Mouse (Mus musculus) lung, embryonic 15.5 days (tissue): ENCODE data around the gene Akt3. TPM values are rescaled to one million over a fixed set of nuclear protein-coding genes. Genes with fewer than 3 reads are reported as not detected.

ENCODE experiments used
- ATAC-seq: fragments of 200-750 bp; cut with Nextera tagmentation; 2 replicates; pipeline ENCODE4 v1.8.0; 2017; ENCODE audit warnings: moderate number of reproducible peaks, borderline replicate concordance; ENCODE audit not compliant: low FRiP score, low TSS enrichment; ENCODE audit errors: extremely low read depth
- H3K27ac ChIP-seq: fragments of 300-500 bp; sonication (generic); 2 replicates; pipeline ENCODE4 v1.5.1; 2015; ENCODE audit warnings: moderate library complexity, mild to moderate bottlenecking, inconsistent platforms
- H3K27me3 ChIP-seq: fragments of 300-500 bp; sonication (generic); 2 replicates; pipeline ENCODE4 v1.6.1; 2015; ENCODE audit warnings: inconsistent platforms
- H3K36me3 ChIP-seq: fragments of 300-500 bp; sonication (generic); 2 replicates; pipeline ENCODE4 v1.6.1; 2015; ENCODE audit warnings: inconsistent platforms
- H3K4me1 ChIP-seq: fragments of 300-500 bp; sonication (generic); 2 replicates; pipeline ENCODE4 v1.6.1; 2015; ENCODE audit warnings: inconsistent platforms
- H3K4me2 ChIP-seq: fragments of 300-500 bp; sonication (generic); 2 replicates; pipeline ENCODE4 v1.6.1; 2015; ENCODE audit warnings: inconsistent platforms, mild to moderate bottlenecking, moderate library complexity
- H3K4me3 ChIP-seq: fragments of 300-500 bp; sonication (generic); 2 replicates; pipeline ENCODE4 v1.5.1; 2015; ENCODE audit warnings: mild to moderate bottlenecking, inconsistent platforms
- H3K9ac ChIP-seq: fragments of 300-500 bp; sonication (generic); 2 replicates; pipeline ENCODE4 v1.6.1; 2015; ENCODE audit warnings: inconsistent platforms
- H3K9me3 ChIP-seq: fragments of 300-500 bp; sonication (generic); 2 replicates; pipeline ENCODE4 v1.6.1; 2016; ENCODE audit warnings: inconsistent platforms
- WGBS: fragments of 180-500 bp; shearing (Covaris S2); methylation state at CpG from one replicate; pipeline ENCODE4 v1.1.7; 2015; 5-methylcytosine and 5-hydroxymethylcytosine counted together
- polyA plus RNA-seq: library from polyadenylated mRNA; unstranded; fragments of >200 nt; fragmentation: Nextera tagmentation; extraction: Ambion mirVana; gene quantifications from 2 replicates; pipeline ENCODE4 v1.2.1, GENCODE M21; 2015

The Akt3 gene
- polyA plus RNA-seq, 1 experiment from 2014 or later = 5.3 TPM

- no peak overlapping the region for H3K4me3 ChIP-seq
- no peaks in the 10 kb centered on the region for H3K4me1 ChIP-seq
- no peaks in the 10 kb centered on the region for H3K9me3 ChIP-seq
- H3K4me2 ChIP-seq = no peak overlapping the region
- no peak overlapping the region for H3K27ac ChIP-seq
- no peaks in the 10 kb centered on the region for H3K36me3 ChIP-seq
- no peaks in the 10 kb centered on the region for H3K27me3 ChIP-seq
- H3K9ac ChIP-seq = no peak overlapping the region
- no peak for ATAC-seq
- WGBS = 78% methylated on average over 6 of the region's 6 CpGs
Measured at GRCm38 (mm10) chr1:176973356-176974088, 284.5 kb downstream of the Akt3 start.

GRCm38 (mm10) chr1:176971479-176971797 is 286.6 kb downstream of the Akt3 start:
- ATAC-seq = no peak
- no peaks in the 10 kb centered on the region for H3K36me3 ChIP-seq
- no peaks in the 10 kb centered on the region for H3K4me1 ChIP-seq
- no peaks in the 10 kb centered on the region for H3K9me3 ChIP-seq
- 64% methylated on average over 4 of the region's 4 CpGs for WGBS
- H3K9ac ChIP-seq = no peak overlapping the region
- no peak overlapping the region for H3K4me2 ChIP-seq
- H3K27ac ChIP-seq = peak overlapping the region; percentile 53
- H3K27me3 ChIP-seq = no peaks in the 10 kb centered on the region
- H3K4me3 ChIP-seq = no peak overlapping the region

GRCm38 (mm10) chr1:176970635-176971478 is 287.1 kb downstream of the Akt3 start:
- no peak overlapping the region for H3K4me3 ChIP-seq
- H3K9ac ChIP-seq = no peak overlapping the region
- WGBS = 57% methylated on average over 16 of the region's 16 CpGs
- no peaks in the 10 kb centered on the region for H3K4me1 ChIP-seq
- no peak for ATAC-seq
- H3K9me3 ChIP-seq = no peaks in the 10 kb centered on the region
- no peak overlapping the region for H3K4me2 ChIP-seq
- peak overlapping the region; percentile 53 for H3K27ac ChIP-seq
- no peaks in the 10 kb centered on the region for H3K36me3 ChIP-seq
- H3K27me3 ChIP-seq = no peaks in the 10 kb centered on the region

Other genes starting within 250 kb of the Akt3 start
- 1.8 and 2.5 TPM in 2 replicates for gene Zbtb18, start 184.1 kb upstream of the Akt3 start, polyA plus RNA-seq